Mouse (Mus musculus): ENCODE measurements around the gene Fam131a.

GRCm38 (mm10) chr16:20693111-20693701 lies at the start of gene Fam131a:
- TF ChIP-seq POLR2A (IDR thresholded peaks at IDR 0.05; ENCODE audit: insufficient read depth, low read depth, low read length) (peak; percentile 70), EP300 (IDR thresholded peaks at IDR 0.05; ENCODE audit: insufficient read depth, low read depth, low read length) (peak; percentile 57), CTCF (IDR thresholded peaks at IDR 0.05) (0 out of 2 replicates have a peak, but pooled peaks have one; percentile 1)
